Mouse (Mus musculus): ENCODE measurements around the gene Mylk4. TPM values are rescaled to one million over a fixed set of nuclear protein-coding genes. Genes with fewer than 3 reads are reported as not detected.

Mylk4 gene
- polyA plus RNA-seq, 1 experiment from 2014 or later, result 0.52 TPM

GRCm38 (mm10) chr13:32819926-32820325 is 36.2 kb upstream of the Mylk4 start:
- no peak for ATAC-seq (ENCODE audit: low FRiP score)
- Histone ChIP-seq H3K27me3 (replicated peaks) (no peaks in the 10 kb centered on the region), H3K9ac (replicated peaks) (no peak overlapping the region), H3K4me1 (no peaks in the 10 kb centered on the region), H3K4me2 (no peak overlapping the region), H3K9me3 (replicated peaks) (no peaks in the 10 kb centered on the region), H3K36me3 (peaks cover 60% of the 10 kb centered on the region), H3K27ac (replicated peaks) (no peak overlapping the region), H3K4me3 (replicated peaks) (no peak overlapping the region)
- 90% methylated on average over 5 of the region's 5 CpGs for WGBS

GRCm38 (mm10) chr13:32819241-32819640 is 35.5 kb upstream of the Mylk4 start:
- no peaks in the 10 kb centered on the region for H3K27me3 ChIP-seq (replicated peaks)
- no peak overlapping the region for H3K4me3 ChIP-seq (replicated peaks)
- H3K9me3 ChIP-seq (replicated peaks), result no peaks in the 10 kb centered on the region
- H3K27ac ChIP-seq (replicated peaks), result no peak overlapping the region
- no peak overlapping the region for H3K4me2 ChIP-seq
- H3K9ac ChIP-seq (replicated peaks), result no peak overlapping the region
- ATAC-seq (ENCODE audit: low FRiP score), result no peak
- H3K4me1 ChIP-seq, result no peaks in the 10 kb centered on the region
- WGBS, result 94% methylated on average over 3 of the region's 3 CpGs
- H3K36me3 ChIP-seq, result peaks cover 63% of the 10 kb centered on the region

- Histone ChIP-seq H3K9ac (replicated peaks) (no peak overlapping the region), H3K4me2 (no peak overlapping the region), H3K9me3 (replicated peaks) (no peaks in the 10 kb centered on the region), H3K4me3 (replicated peaks) (no peak overlapping the region), H3K4me1 (peaks cover 24% of the 10 kb centered on the region), H3K27me3 (replicated peaks) (no peaks in the 10 kb centered on the region), H3K27ac (replicated peaks) (no peak overlapping the region), H3K36me3 (peaks cover 28% of the 10 kb centered on the region)
- WGBS, result 74% methylated on average over 3 of the region's 3 CpGs
- no peak for ATAC-seq (ENCODE audit: low FRiP score)
Observed at GRCm38 (mm10) chr13:32807624-32808023, 23.9 kb upstream of the Mylk4 start.

GRCm38 (mm10) chr13:32806820-32807219 is 23.1 kb upstream of the Mylk4 start:
- 71% methylated on average over 7 of the region's 7 CpGs for WGBS
- H3K4me2 ChIP-seq, result no peak overlapping the region

GRCm38 (mm10) chr13:32803701-32804345 is 20.1 kb upstream of the Mylk4 start:
- Histone ChIP-seq H3K27ac (replicated peaks) (no peak overlapping the region), H3K4me2 (peak overlapping the region; percentile 78), H3K4me1 (peaks cover 30% of the 10 kb centered on the region), H3K4me3 (replicated peaks) (peak overlapping the region; percentile 69), H3K9me3 (replicated peaks) (no peaks in the 10 kb centered on the region), H3K36me3 (peaks cover 18% of the 10 kb centered on the region), H3K27me3 (replicated peaks) (no peaks in the 10 kb centered on the region), H3K9ac (replicated peaks) (peak overlapping the region; percentile 87)
- 51% methylated on average over 4 of the region's 4 CpGs for WGBS
- ATAC-seq (ENCODE audit: low FRiP score), result no peak

More at GRCm38 (mm10) chr13:32806820-32807219, 23.1 kb upstream of the Mylk4 start:
- Histone ChIP-seq H3K9me3 (replicated peaks) (no peaks in the 10 kb centered on the region), H3K27me3 (replicated peaks) (no peaks in the 10 kb centered on the region), H3K4me1 (peaks cover 24% of the 10 kb centered on the region), H3K36me3 (peaks cover 25% of the 10 kb centered on the region), H3K27ac (replicated peaks) (no peak overlapping the region), H3K4me3 (replicated peaks) (no peak overlapping the region), H3K9ac (replicated peaks) (no peak overlapping the region)
- ATAC-seq (ENCODE audit: low FRiP score), result no peak

GRCm38 (mm10) chr13:32802259-32803081 is 18.7 kb upstream of the Mylk4 start, which contains the start of gene D930007J09Rik:
D930007J09Rik (minus strand) TSS chr13:32802849.
- peak; percentile 15 for ATAC-seq (ENCODE audit: low FRiP score)
- Histone ChIP-seq H3K27ac (replicated peaks) (peak within 1 kb of the TSS; percentile 88), H3K4me1 (peaks cover 30% of the 10 kb centered on the region), H3K9ac (replicated peaks) (peak within 1 kb of the TSS; percentile 87), H3K4me3 (replicated peaks) (peak within 1 kb of the TSS; percentile 69), H3K27me3 (replicated peaks) (no peaks in the 10 kb centered on the region), H3K36me3 (peaks cover 11% of the 10 kb centered on the region), H3K9me3 (replicated peaks) (no peaks in the 10 kb centered on the region), H3K4me2 (peak within 1 kb of the TSS; percentile 78)
- under 1% methylated on average over 77 of the region's 95 CpGs for WGBS

- 1% methylated on average over 41 of the region's 51 CpGs for WGBS
- ATAC-seq (ENCODE audit: low FRiP score), result peak; percentile 99
Observed at GRCm38 (mm10) chr13:32801693-32802221, 18.0 kb upstream of the Mylk4 start, which contains the start of gene Wrnip1. Wrnip1 (plus strand) TSS chr13:32802038.

GRCm38 (mm10) chr13:32800859-32801258 is 17.1 kb upstream of the Mylk4 start:
- H3K27ac ChIP-seq (replicated peaks), result peak overlapping the region; percentile 77; the same call in 1 of the 2 replicates
- H3K9ac ChIP-seq (replicated peaks), result peak overlapping the region; percentile 42; the same call in 1 of the 2 replicates
- H3K4me3 ChIP-seq (replicated peaks), result peak overlapping the region; percentile 69
- peaks cover 32% of the 10 kb centered on the region for H3K4me1 ChIP-seq
- no peaks in the 10 kb centered on the region for H3K9me3 ChIP-seq (replicated peaks)
- peak overlapping the region; percentile 61 for H3K4me2 ChIP-seq
- no peak for ATAC-seq (ENCODE audit: low FRiP score)
- H3K36me3 ChIP-seq, result no peaks in the 10 kb centered on the region; the same call in 1 of the 2 replicates
- no peaks in the 10 kb centered on the region for H3K27me3 ChIP-seq (replicated peaks)

More at GRCm38 (mm10) chr13:32801693-32802221, 18.0 kb upstream of the Mylk4 start, which contains the start of gene Wrnip1:
- no peaks in the 10 kb centered on the region for H3K27me3 ChIP-seq (replicated peaks)
- peak within 1 kb of the TSS; percentile 88 for H3K27ac ChIP-seq (replicated peaks)
- H3K4me2 ChIP-seq, result peak within 1 kb of the TSS; percentile 78
- H3K36me3 ChIP-seq, result peaks cover 6% of the 10 kb centered on the region
- peaks cover 30% of the 10 kb centered on the region for H3K4me1 ChIP-seq
- peak within 1 kb of the TSS; percentile 87 for H3K9ac ChIP-seq (replicated peaks)
- H3K4me3 ChIP-seq (replicated peaks), result peak within 1 kb of the TSS; percentile 69
- H3K9me3 ChIP-seq (replicated peaks), result no peaks in the 10 kb centered on the region

GRCm38 (mm10) chr13:32799131-32799530 is 15.4 kb upstream of the Mylk4 start:
- no peaks in the 10 kb centered on the region for H3K9me3 ChIP-seq (replicated peaks)
- H3K36me3 ChIP-seq, result no peaks in the 10 kb centered on the region
- H3K27me3 ChIP-seq (replicated peaks), result no peaks in the 10 kb centered on the region
- no peak overlapping the region for H3K4me3 ChIP-seq (replicated peaks)
- 80% methylated on average over 2 of the region's 2 CpGs for WGBS
- H3K27ac ChIP-seq (replicated peaks), result no peak overlapping the region
- H3K9ac ChIP-seq (replicated peaks), result no peak overlapping the region
- no peak overlapping the region for H3K4me2 ChIP-seq
- H3K4me1 ChIP-seq, result peaks cover 21% of the 10 kb centered on the region
- ATAC-seq (ENCODE audit: low FRiP score), result no peak

- Histone ChIP-seq H3K9me3 (replicated peaks) (no peaks in the 10 kb centered on the region), H3K9ac (replicated peaks) (no peak overlapping the region), H3K4me3 (replicated peaks) (no peak overlapping the region), H3K4me1 (peaks cover 8% of the 10 kb centered on the region), H3K27me3 (replicated peaks) (no peaks in the 10 kb centered on the region), H3K36me3 (no peaks in the 10 kb centered on the region), H3K4me2 (no peak overlapping the region), H3K27ac (replicated peaks) (no peak overlapping the region)
- no peak for ATAC-seq (ENCODE audit: low FRiP score)
- 96% methylated on average over 1 of the region's 1 CpGs for WGBS
Observed at GRCm38 (mm10) chr13:32797085-32797484, 13.3 kb upstream of the Mylk4 start.

- 91% methylated on average over 5 of the region's 5 CpGs for WGBS
Observed at GRCm38 (mm10) chr13:32795166-32795565, 11.4 kb upstream of the Mylk4 start.

More at GRCm38 (mm10) chr13:32795166-32795565, 11.4 kb upstream of the Mylk4 start:
- H3K9ac ChIP-seq (replicated peaks), result no peak overlapping the region
- H3K4me1 ChIP-seq, result 0 out of 2 replicates have a peak, but pooled peaks cover 2% of the 10 kb centered on the region
- no peaks in the 10 kb centered on the region for H3K27me3 ChIP-seq (replicated peaks)
- no peak for ATAC-seq (ENCODE audit: low FRiP score)
- no peak overlapping the region for H3K4me3 ChIP-seq (replicated peaks)
- no peak overlapping the region for H3K4me2 ChIP-seq
- H3K36me3 ChIP-seq, result no peaks in the 10 kb centered on the region
- H3K9me3 ChIP-seq (replicated peaks), result no peaks in the 10 kb centered on the region
- no peak overlapping the region for H3K27ac ChIP-seq (replicated peaks)
